Mouse (Mus musculus): Measurements from ENCODE around the gene Foxp1. TPM values are rescaled to one million over a fixed set of nuclear protein-coding genes. Genes with fewer than 3 reads are reported as not detected.

Foxp1 gene
- polyA plus RNA-seq, 1 experiment from 2014 or later = 141 TPM

- Histone ChIP-seq H3K4me3 (no peak overlapping the region), H3K4me1 (peaks cover 82% of the 10 kb centered on the region)
- 0 out of 2 replicates have a peak, but pooled peaks have one; percentile 42 for ATAC-seq (ENCODE audit: low FRiP score, low read depth)
These were observed 256.4 kb downstream of the Foxp1 start for GRCm38 (mm10) chr6:99265945-99266656.

GRCm38 (mm10) chr6:99265173-99265572 is 257.3 kb downstream of the Foxp1 start:
- H3K27ac ChIP-seq = no peak overlapping the region
- 36% methylated on average over 4 of the region's 4 CpGs for WGBS
- H3K9me3 ChIP-seq = no peaks in the 10 kb centered on the region
- H3K9ac ChIP-seq = no peak overlapping the region
- no peak for ATAC-seq (ENCODE audit: low FRiP score, low read depth)
- H3K4me1 ChIP-seq = peaks cover 73% of the 10 kb centered on the region
- H3K27me3 ChIP-seq = no peaks in the 10 kb centered on the region
- H3K4me3 ChIP-seq = no peak overlapping the region
- peak overlapping the region; percentile 41 for H3K4me2 ChIP-seq (replicated peaks)
- H3K36me3 ChIP-seq = no peaks in the 10 kb centered on the region

More at GRCm38 (mm10) chr6:99265945-99266656, 256.4 kb downstream of the Foxp1 start:
- H3K36me3 ChIP-seq = no peaks in the 10 kb centered on the region
- no peaks in the 10 kb centered on the region for H3K27me3 ChIP-seq
- 38% methylated on average over 13 of the region's 13 CpGs for WGBS
- H3K4me2 ChIP-seq (replicated peaks) = peak overlapping the region; percentile 41
- H3K9ac ChIP-seq = no peak overlapping the region
- peak overlapping the region; percentile 69 for H3K27ac ChIP-seq
- H3K9me3 ChIP-seq = no peaks in the 10 kb centered on the region

DNA sequence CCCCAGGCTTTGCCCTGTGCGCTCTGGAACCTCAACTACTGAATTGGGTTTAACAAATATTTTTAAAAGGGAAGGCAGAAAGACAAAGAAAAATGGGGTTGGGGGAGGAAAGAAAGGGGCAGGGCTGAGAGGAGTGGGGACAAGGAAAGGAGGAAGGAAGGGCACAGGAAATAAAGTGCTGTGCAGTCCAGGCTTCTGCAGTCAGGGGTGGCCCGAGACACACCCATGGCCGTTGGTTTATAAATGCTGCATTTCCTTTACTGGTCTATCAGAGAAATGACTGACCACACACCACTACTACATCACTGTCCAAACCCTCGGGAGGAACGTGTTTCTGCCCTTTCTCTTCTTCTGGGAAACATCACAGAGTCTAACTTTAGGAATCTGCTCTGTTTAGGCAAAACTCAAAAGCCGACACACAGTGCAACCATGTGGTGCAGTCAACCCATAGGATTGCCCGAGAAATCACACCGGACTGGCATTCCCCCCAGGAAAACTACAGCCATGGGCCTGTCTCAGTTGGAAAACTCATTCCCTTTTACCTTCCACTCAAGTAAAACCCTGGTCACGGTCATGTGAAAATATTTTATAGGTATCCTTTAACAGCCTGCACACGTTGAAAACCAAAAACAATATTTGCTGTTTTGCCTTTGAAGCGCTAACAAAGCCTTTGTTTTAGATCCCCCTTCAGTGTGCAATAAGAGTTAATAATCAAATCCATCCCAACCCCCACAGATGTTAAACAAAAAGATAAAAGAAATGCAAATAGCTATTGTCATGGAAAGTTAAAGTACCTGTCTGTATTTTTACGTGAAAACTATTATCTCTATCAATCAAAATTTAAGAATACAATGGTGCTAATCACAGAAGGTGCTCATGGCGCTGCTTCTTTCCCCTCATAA is 258.1 kb downstream of the Foxp1 start:
- 0 out of 2 replicates have a peak overlapping the region, but pooled peaks have one; percentile 12 for H3K4me2 ChIP-seq (replicated peaks)
- no peak overlapping the region for H3K4me3 ChIP-seq
- H3K27ac ChIP-seq = no peak overlapping the region
- H3K27me3 ChIP-seq = no peaks in the 10 kb centered on the region
- WGBS = 35% methylated on average over 13 of the region's 13 CpGs
- H3K4me1 ChIP-seq = peaks cover 65% of the 10 kb centered on the region
- H3K36me3 ChIP-seq = no peaks in the 10 kb centered on the region
- H3K9me3 ChIP-seq = no peaks in the 10 kb centered on the region
- ATAC-seq (ENCODE audit: low FRiP score, low read depth) = no peak
- no peak overlapping the region for H3K9ac ChIP-seq

GRCm38 (mm10) chr6:99263886-99264185 is 258.7 kb downstream of the Foxp1 start:
- Histone ChIP-seq H3K4me2 (replicated peaks) (0 out of 2 replicates have a peak overlapping the region, but pooled peaks have one; percentile 21), H3K9ac (no peak overlapping the region), H3K4me3 (no peak overlapping the region), H3K27me3 (no peaks in the 10 kb centered on the region), H3K9me3 (no peaks in the 10 kb centered on the region), H3K27ac (no peak overlapping the region), H3K36me3 (no peaks in the 10 kb centered on the region), H3K4me1 (peaks cover 61% of the 10 kb centered on the region)
- ATAC-seq (ENCODE audit: low FRiP score, low read depth) = no peak
- WGBS = 54% methylated on average over 2 of the region's 2 CpGs

- no peak for ATAC-seq (ENCODE audit: low FRiP score, low read depth)
- 14% methylated on average over 10 of the region's 12 CpGs for WGBS
- H3K9me3 ChIP-seq = no peaks in the 10 kb centered on the region
- no peaks in the 10 kb centered on the region for H3K27me3 ChIP-seq
- H3K9ac ChIP-seq = no peak overlapping the region
- H3K36me3 ChIP-seq = no peaks in the 10 kb centered on the region
- H3K4me3 ChIP-seq = no peak overlapping the region
- no peak overlapping the region for H3K27ac ChIP-seq
- peaks cover 56% of the 10 kb centered on the region for H3K4me1 ChIP-seq
- H3K4me2 ChIP-seq (replicated peaks) = peak overlapping the region; percentile 21; the same call in 1 of the 2 replicates
These were observed 259.2 kb downstream of the Foxp1 start for GRCm38 (mm10) chr6:99263061-99263885.

DNA sequence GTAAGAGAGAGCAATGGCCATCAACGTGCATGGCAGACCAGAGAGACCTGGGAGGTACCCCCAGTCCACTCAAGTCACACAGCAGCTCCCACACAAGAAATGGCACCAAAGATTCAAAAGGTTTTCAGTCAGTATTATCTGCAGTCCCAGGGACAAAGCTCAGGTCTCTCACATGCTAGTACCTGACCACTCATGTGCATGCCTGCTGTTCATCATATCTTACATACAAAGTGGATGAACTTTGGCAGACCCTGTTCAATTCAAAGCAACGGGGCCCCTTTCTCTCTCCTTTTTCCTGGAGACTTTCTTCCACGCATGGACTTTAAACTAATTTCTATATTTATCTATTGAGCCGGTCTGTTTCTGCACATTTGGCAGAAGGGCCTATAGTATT is 260.8 kb downstream of the Foxp1 start:
- Histone ChIP-seq H3K4me3 (no peak overlapping the region), H3K27me3 (no peaks in the 10 kb centered on the region), H3K9me3 (no peaks in the 10 kb centered on the region), H3K9ac (no peak overlapping the region), H3K36me3 (no peaks in the 10 kb centered on the region), H3K4me2 (replicated peaks) (no peak overlapping the region), H3K27ac (no peak overlapping the region), H3K4me1 (peaks cover 50% of the 10 kb centered on the region)
- ATAC-seq (ENCODE audit: low FRiP score, low read depth) = no peak
- 61% methylated on average over 4 of the region's 4 CpGs for WGBS

GRCm38 (mm10) chr6:99260941-99261736 is 261.4 kb downstream of the Foxp1 start:
- no peak for ATAC-seq (ENCODE audit: low FRiP score, low read depth)
- Histone ChIP-seq H3K9ac (no peak overlapping the region), H3K9me3 (no peaks in the 10 kb centered on the region), H3K4me1 (peaks cover 44% of the 10 kb centered on the region), H3K4me2 (replicated peaks) (no peak overlapping the region), H3K36me3 (no peaks in the 10 kb centered on the region), H3K4me3 (no peak overlapping the region), H3K27me3 (no peaks in the 10 kb centered on the region), H3K27ac (no peak overlapping the region)
- 61% methylated on average over 11 of the region's 11 CpGs for WGBS

GRCm38 (mm10) chr6:99258346-99258745 is 264.2 kb downstream of the Foxp1 start:
- no peak for ATAC-seq (ENCODE audit: low FRiP score, low read depth)
- WGBS = 77% methylated on average over 5 of the region's 5 CpGs
- H3K27me3 ChIP-seq = no peaks in the 10 kb centered on the region

DNA sequence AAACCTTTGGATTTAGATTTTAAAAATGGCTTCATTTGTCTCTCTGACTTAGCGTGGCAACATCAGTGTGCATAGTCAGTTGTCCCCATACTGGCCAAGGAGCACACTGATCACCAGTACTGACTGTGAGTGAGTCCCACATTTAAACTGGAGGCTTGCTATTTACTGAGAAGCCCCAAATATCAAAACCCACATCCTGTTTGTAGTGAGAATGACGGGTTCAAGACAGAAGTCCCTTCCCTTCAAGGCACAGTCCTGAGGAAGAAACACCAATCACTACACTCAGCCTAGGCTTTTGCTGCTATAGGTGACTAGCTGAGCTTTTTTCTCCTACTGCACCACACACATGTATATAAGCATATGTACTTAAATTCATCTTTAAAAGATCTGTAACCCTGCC is 264.8 kb downstream of the Foxp1 start:
- ATAC-seq (ENCODE audit: low FRiP score, low read depth) = no peak
- no peak overlapping the region for H3K27ac ChIP-seq
- no peaks in the 10 kb centered on the region for H3K36me3 ChIP-seq
- no peak overlapping the region for H3K9ac ChIP-seq
- H3K9me3 ChIP-seq = no peaks in the 10 kb centered on the region
- 78% methylated on average over 2 of the region's 2 CpGs for whole genome bisulfite sequencing
- H3K4me2 ChIP-seq (replicated peaks) = no peak overlapping the region
- no peaks in the 10 kb centered on the region for H3K27me3 ChIP-seq
- H3K4me3 ChIP-seq = no peak overlapping the region
- H3K4me1 ChIP-seq = peaks cover 11% of the 10 kb centered on the region

More at GRCm38 (mm10) chr6:99258346-99258745, 264.2 kb downstream of the Foxp1 start:
- Histone ChIP-seq H3K4me1 (peaks cover 18% of the 10 kb centered on the region), H3K4me2 (replicated peaks) (no peak overlapping the region), H3K9me3 (no peaks in the 10 kb centered on the region), H3K4me3 (no peak overlapping the region), H3K27ac (no peak overlapping the region), H3K9ac (no peak overlapping the region), H3K36me3 (no peaks in the 10 kb centered on the region)

- H3K9me3 ChIP-seq = no peaks in the 10 kb centered on the region
These were observed 269.2 kb downstream of the Foxp1 start for GRCm38 (mm10) chr6:99253331-99253730.

DNA sequence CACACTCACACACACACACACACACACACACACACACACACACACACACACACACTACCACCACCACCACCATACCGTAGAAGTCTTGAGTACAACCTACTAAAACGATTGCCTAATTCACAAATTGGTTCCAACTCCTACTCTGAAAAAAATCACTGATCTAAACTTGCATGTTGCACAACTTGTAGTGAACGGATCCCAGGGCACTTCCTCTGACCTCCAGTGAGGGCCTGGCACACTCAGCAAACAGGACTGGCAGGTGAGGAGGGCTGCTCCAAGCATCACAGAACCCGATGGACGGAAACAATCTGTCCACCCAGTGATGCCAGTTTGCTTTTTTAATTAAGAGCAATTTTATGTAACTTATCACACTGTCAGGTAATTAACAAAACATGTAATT is 269.7 kb downstream of the Foxp1 start:
- Histone ChIP-seq H3K4me3 (no peak overlapping the region), H3K36me3 (no peaks in the 10 kb centered on the region), H3K4me2 (replicated peaks) (no peak overlapping the region), H3K27me3 (no peaks in the 10 kb centered on the region), H3K4me1 (no peaks in the 10 kb centered on the region), H3K27ac (no peak overlapping the region), H3K9me3 (no peaks in the 10 kb centered on the region), H3K9ac (no peak overlapping the region)
- no peak for ATAC-seq (ENCODE audit: low FRiP score, low read depth)
- 73% methylated on average over 5 of the region's 5 CpGs for WGBS

More at GRCm38 (mm10) chr6:99253331-99253730, 269.2 kb downstream of the Foxp1 start:
- ATAC-seq (ENCODE audit: low FRiP score, low read depth) = no peak
- H3K4me1 ChIP-seq = no peaks in the 10 kb centered on the region
- no peaks in the 10 kb centered on the region for H3K36me3 ChIP-seq
- H3K4me2 ChIP-seq (replicated peaks) = no peak overlapping the region
- H3K9ac ChIP-seq = no peak overlapping the region
- 83% methylated on average over 8 of the region's 8 CpGs for WGBS
- H3K27ac ChIP-seq = no peak overlapping the region
- no peaks in the 10 kb centered on the region for H3K27me3 ChIP-seq
- no peak overlapping the region for H3K4me3 ChIP-seq
